Mouse (Mus musculus) erythroblast, adult 5-6 weeks (primary cell): ENCODE measurements at regions not wholly inside any gene's neighbourhood (a gene's known extent, or its start where the extent isn't known, plus 50 kb on each side); places are given as distances from the start of the nearest gene placed in this dataset.

ENCODE experiments used
- ATAC-seq: replicated peaks from 2 replicates; pipeline ENCODE4 v1.8.0; 2016; ENCODE audit warnings: moderate number of reproducible peaks, mild to moderate bottlenecking, moderate TSS enrichment, inconsistent platforms; ENCODE audit not compliant: poor library complexity, low FRiP score, severe bottlenecking

GRCm38 (mm10) chr16:30732770-30733415 lies 133.4 kb downstream of the Fam43a start:
- ATAC-seq: no peak

- ATAC-seq: no peak
Measured at GRCm38 (mm10) chr16:30733478-30733877, 134.0 kb downstream of the Fam43a start.

GRCm38 (mm10) chr16:30735360-30735759 lies 135.8 kb downstream of the Fam43a start:
- ATAC-seq: no peak

GRCm38 (mm10) chr16:30735969-30736368 lies 136.4 kb downstream of the Fam43a start:
- no peak for ATAC-seq

GRCm38 (mm10) chr16:30736662-30737326 lies 137.3 kb downstream of the Fam43a start:
- ATAC-seq: no peak

GRCm38 (mm10) chr16:30737524-30737923 lies 138.0 kb downstream of the Fam43a start:
- no peak for ATAC-seq

- no peak for ATAC-seq
Measured at GRCm38 (mm10) chr16:30739651-30740050, 140.1 kb downstream of the Fam43a start.

GRCm38 (mm10) chr16:30741192-30741591 lies 141.7 kb downstream of the Fam43a start:
- ATAC-seq: no peak

GRCm38 (mm10) chr16:30742474-30742873 lies 143.0 kb downstream of the Fam43a start:
- no peak for ATAC-seq

- no peak for ATAC-seq
Measured at GRCm38 (mm10) chr16:30743566-30743965, 144.0 kb downstream of the Fam43a start.

- no peak for ATAC-seq
Measured at GRCm38 (mm10) chr16:30744237-30744636, 144.7 kb downstream of the Fam43a start.

GRCm38 (mm10) chr16:30745598-30746181 lies 146.2 kb downstream of the Fam43a start:
- ATAC-seq: no peak

GRCm38 (mm10) chr16:30746211-30746610 lies 146.7 kb downstream of the Fam43a start:
- no peak for ATAC-seq

GRCm38 (mm10) chr16:30749841-30750240 lies 150.3 kb downstream of the Fam43a start:
- ATAC-seq: no peak

GRCm38 (mm10) chr16:30755771-30756170 lies 156.2 kb downstream of the Fam43a start:
- ATAC-seq: no peak

- no peak for ATAC-seq
Measured at GRCm38 (mm10) chr16:30756678-30757077, 157.2 kb downstream of the Fam43a start.

- no peak for ATAC-seq
Measured at GRCm38 (mm10) chr16:30757556-30757955, 158.0 kb downstream of the Fam43a start.

GRCm38 (mm10) chr16:30758041-30758440 lies 158.5 kb downstream of the Fam43a start:
- no peak for ATAC-seq

GRCm38 (mm10) chr16:30759503-30759902 lies 160.0 kb downstream of the Fam43a start:
- no peak for ATAC-seq

GRCm38 (mm10) chr16:30761201-30761710 lies 161.7 kb downstream of the Fam43a start:
- no peak for ATAC-seq
